Mouse (Mus musculus) Patski (cell line): ENCODE measurements around the gene Prune1. TPM values are rescaled to one million over a fixed set of nuclear protein-coding genes. Genes with fewer than 3 reads are reported as not detected.

Experiments
- ATAC-seq: fragments of 100-300 bp; one replicate; pipeline ENCODE4 v1.8.0; 2021
- CTCF ChIA-PET: fragments of 350-600 bp; sonication (Branson Sonifier 250); formaldehyde crosslinking; loops from one replicate; lab custom pipeline; 2022; ENCODE audit warnings: inconsistent platforms; lab: Charles Lee
- POLR2A ChIA-PET: fragments of 350-600 bp; sonication (Branson Sonifier 250); formaldehyde crosslinking; loops from one replicate; lab custom pipeline; 2022; ENCODE audit warnings: antibody characterized with exemption, inconsistent platforms; lab: Charles Lee
- DNase-seq: peaks from one replicate; pipeline ENCODE4 v3.0.0-alpha.2; 2011; ENCODE audit warnings: low read depth, low spot score
- H3K27me3 ChIP-seq: fragments of 371-371 bp; one replicate; pipeline ENCODE4 v1.5.1; 2021
- CTCF ChIP-seq: fragments of 100-300 bp; IDR thresholded peaks from one replicate; pipeline ENCODE4 v1.5.1; 2021
- in situ Hi-C: fragments of 300-500 bp; cut with MboI; formaldehyde crosslinking; loops from 3 replicates; pipeline ENCODE4 v1.11.1; 2018; ENCODE audit warnings: low pct_unique_long_range_greater_than_20kb, mixed read lengths
- polyA plus RNA-seq: library from polyadenylated mRNA; unstranded; gene quantifications from one replicate; pipeline ENCODE4 v1.2.3, GENCODE M21; 2021

Gene Prune1
- polyA plus RNA-seq, 1 experiment from 2014 or later: 42.2 TPM

DNA sequence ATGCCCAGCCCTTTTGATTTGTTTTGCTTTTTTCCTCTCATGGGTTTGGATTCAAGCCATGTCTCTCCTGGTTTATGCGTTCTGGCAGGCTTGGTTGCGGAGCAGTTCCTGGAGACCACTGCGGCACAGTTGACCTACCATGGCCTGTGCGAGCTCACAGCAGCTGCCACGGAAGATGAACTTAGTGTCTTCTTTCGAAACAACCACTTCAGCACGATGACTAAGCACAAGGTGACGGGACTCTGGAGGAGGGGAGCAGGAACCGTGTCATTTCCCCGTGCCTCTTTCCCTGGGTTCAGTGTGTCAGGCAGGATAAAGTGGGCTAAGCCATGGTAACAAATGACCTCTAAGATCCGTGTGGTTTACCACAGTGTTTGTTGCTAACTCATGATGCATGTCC lies 11.7 kb upstream of the Prune1 start:
- DNase-seq (peak; percentile 100), ATAC-seq (peak; percentile 89)
- ChIA-PET POLR2A (interaction anchor here (0.9 to 2.4 kb wide), 5 partner anchors 10 to 22 kb away, joined by 3 to 13 read pairs (median 5); partner anchors contain the start of genes Anxa9, Cers2 and Mindy1), CTCF (interaction anchor here (1.0 to 3.8 kb wide), 3 partner anchors 10 to 18 kb away, joined by 3 to 20 read pairs (median 3); no protein-coding TSS in a partner anchor)
- TF ChIP-seq CTCF: no peak
- no peaks in the 10 kb centered on the region for H3K27me3 ChIP-seq
- in situ Hi-C loops: no loop called here

GRCm38 (mm10) chr3:95292899-95293298 lies 11.0 kb upstream of the Prune1 start:
- in situ Hi-C loops: no loop called here
- ChIA-PET CTCF (interaction anchor here (1.0 to 3.8 kb wide), 2 partner anchors 9 to 19 kb away, joined by 3 to 20 read pairs; no protein-coding TSS in a partner anchor), POLR2A (interaction anchor here (0.7 to 1.6 kb wide), 4 partner anchors 9 to 23 kb away, joined by 3 to 5 read pairs (median 4); partner anchors contain the start of genes Cers2 and Mindy1)
- ATAC-seq: no peak
- no peak for TF ChIP-seq CTCF
- no peak for DNase-seq
- H3K27me3 ChIP-seq: no peaks in the 10 kb centered on the region

GRCm38 (mm10) chr3:95291041-95291440 lies 9.2 kb upstream of the Prune1 start:
- ATAC-seq: no peak
- POLR2A ChIA-PET: interaction anchor here (0.6 to 1.3 kb wide), 2 partner anchors 9 to 26 kb away, joined by 4 read pairs; partner anchors contain the start of gene Prune1
- CTCF ChIA-PET: interaction anchor here (1.9 kb wide), 1 partner anchor 20 kb away, joined by 5 read pairs; no protein-coding TSS in a partner anchor
- no peaks in the 10 kb centered on the region for H3K27me3 ChIP-seq
- no peak for TF ChIP-seq CTCF
- DNase-seq: no peak
- in situ Hi-C loops: no loop called here

GRCm38 (mm10) chr3:95290156-95290555 lies 8.3 kb upstream of the Prune1 start:
- CTCF ChIA-PET: interaction anchor here (1.9 kb wide), 1 partner anchor 21 kb away, joined by 5 read pairs; no protein-coding TSS in a partner anchor
- DNase-seq: no peak
- TF ChIP-seq CTCF: no peak
- H3K27me3 ChIP-seq: no peaks in the 10 kb centered on the region
- POLR2A ChIA-PET: interaction anchor here (1.3 kb wide), 1 partner anchor 8 kb away, joined by 4 read pairs; the partner anchor contains the start of gene Prune1
- in situ Hi-C loops: no loop called here
- no peak for ATAC-seq

DNA sequence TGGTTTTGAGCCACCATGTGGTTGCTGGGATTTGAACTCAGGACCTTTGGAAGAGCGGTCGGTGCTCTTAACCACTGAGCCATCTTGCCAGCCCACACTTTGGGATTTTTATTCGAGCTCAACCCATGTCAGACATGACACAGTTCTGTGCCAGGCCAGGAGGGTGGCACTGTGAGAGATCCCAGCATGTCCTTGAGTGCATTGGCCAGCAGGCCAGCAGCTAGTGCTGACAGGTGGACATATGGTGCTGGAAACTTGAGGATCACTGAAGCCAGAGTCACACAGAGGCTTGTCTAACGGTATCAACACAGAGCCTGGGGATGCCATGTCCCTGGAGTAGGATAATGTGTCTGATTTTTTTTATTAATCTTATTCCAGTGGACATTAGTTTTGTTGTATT lies 7.5 kb upstream of the Prune1 start:
- DNase-seq (no peak), ATAC-seq (no peak)
- ChIA-PET POLR2A (no interaction called here), CTCF (no interaction called here)
- H3K27me3 ChIP-seq: no peaks in the 10 kb centered on the region
- in situ Hi-C loops: no loop called here
- TF ChIP-seq CTCF: no peak

DNA sequence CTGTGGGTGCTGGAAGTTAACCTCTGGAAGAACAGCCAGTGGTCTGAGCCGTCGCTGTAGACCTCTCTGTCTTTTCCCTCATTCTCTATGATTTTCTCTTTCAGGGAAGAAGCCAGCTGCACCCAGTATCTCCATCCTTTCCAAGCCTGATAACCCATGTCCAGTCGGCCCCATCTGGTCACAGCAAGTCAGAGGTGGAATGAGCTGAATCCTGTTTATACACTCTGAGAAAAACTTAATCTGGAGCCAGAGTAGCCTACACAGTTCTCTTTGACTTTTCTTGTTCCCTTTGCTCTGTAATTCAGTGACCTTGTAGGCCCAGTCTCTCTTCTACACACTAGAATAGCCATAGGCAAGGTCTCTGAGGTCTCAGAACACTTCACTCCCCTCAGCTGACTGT lies 5.7 kb upstream of the Prune1 start:
- TF ChIP-seq CTCF: no peak
- POLR2A ChIA-PET: no interaction called here
- DNase-seq (no peak), ATAC-seq (no peak)
- CTCF ChIA-PET: no interaction called here
- H3K27me3 ChIP-seq: no peaks in the 10 kb centered on the region
- in situ Hi-C loops: no loop called here

DNA sequence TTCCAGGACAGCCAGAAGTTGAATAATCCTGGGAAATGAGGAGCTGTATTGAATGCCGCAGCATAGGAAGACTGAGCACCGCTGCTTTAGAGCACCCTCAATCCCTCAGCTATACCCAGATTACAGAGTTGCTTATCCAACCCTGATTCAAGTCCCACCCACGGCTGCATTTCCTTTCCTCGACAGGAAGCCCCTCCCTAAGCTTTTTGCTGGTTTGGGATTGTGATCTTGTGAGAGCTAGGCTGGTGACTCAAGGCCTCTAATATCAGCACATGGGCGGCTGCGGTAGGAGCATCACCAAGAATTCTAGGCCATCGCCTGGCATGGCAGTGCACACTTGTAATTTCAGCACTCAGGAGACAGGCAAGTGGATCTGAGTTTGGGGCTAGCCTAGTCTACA lies 4.6 kb upstream of the Prune1 start:
- ATAC-seq (no peak), DNase-seq (no peak)
- ChIA-PET POLR2A (no interaction called here), CTCF (interaction anchor here (0.8 to 0.9 kb wide), 2 partner anchors 21 to 31 kb away, joined by 3 read pairs; partner anchors contain the start of gene Anxa9)
- in situ Hi-C loops: no loop called here
- no peak for TF ChIP-seq CTCF
- H3K27me3 ChIP-seq: no peaks in the 10 kb centered on the region

GRCm38 (mm10) chr3:95286011-95286410 lies 4.1 kb upstream of the Prune1 start:
- ATAC-seq: no peak
- POLR2A ChIA-PET: no interaction called here
- in situ Hi-C loops: no loop called here
- no peaks in the 10 kb centered on the region for H3K27me3 ChIP-seq
- no peak for DNase-seq
- TF ChIP-seq CTCF: no peak
- CTCF ChIA-PET: interaction anchor here (0.8 to 1.6 kb wide), 3 partner anchors 21 to 32 kb away, joined by 3 to 4 read pairs (median 3); partner anchors contain the start of gene Anxa9

GRCm38 (mm10) chr3:95285390-95285789 lies 3.5 kb upstream of the Prune1 start:
- POLR2A ChIA-PET: interaction anchor here (0.6 kb wide), 1 partner anchor 629 kb away, joined by 3 read pairs; no protein-coding TSS in a partner anchor

DNA sequence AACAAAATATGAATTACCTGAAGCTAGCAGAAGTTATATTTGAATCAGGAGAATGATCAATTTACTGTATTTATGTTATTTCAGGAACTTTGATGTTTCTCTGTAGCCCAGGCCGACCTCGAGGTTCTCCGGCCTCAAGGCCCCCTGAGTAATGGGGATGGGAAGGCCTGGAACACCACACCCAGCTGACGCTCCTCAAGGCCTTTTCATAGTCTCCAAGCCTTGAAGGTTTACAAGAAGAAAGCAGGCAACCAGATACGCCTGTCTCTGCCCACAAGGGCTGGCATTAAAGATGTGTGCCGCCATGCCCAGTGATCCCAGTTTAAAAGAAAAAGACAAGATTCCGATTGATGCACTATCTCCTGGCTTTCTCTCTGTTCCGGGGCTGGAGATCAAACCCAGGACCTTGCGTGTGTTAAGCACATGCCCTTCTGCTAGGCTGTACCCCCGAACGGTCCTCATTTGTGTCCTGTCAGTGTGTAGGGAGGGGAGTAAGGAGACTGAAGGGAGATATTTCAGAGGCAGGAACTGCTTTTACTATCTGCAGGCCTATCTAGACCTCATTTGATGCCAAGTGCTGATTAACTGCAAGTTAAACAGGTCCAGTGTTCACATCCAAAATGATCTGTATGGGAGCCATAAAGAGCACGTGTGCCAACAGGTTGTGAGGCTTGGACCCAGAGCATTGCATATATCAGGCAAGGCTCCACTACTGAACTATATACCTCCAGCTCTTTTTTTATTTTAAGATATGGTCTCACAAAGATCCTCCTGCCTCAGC lies 2.8 kb upstream of the Prune1 start:
- POLR2A ChIA-PET: interaction anchor here (0.5 to 2.4 kb wide), 4 partner anchors 8 to 630 kb away, joined by 3 to 13 read pairs (median 4); no protein-coding TSS in a partner anchor
- ATAC-seq (no peak), DNase-seq (no peak)
- CTCF ChIA-PET: interaction anchor here (0.8 to 2.9 kb wide), 5 partner anchors 9 to 73 kb away, joined by 3 to 20 read pairs (median 3); no protein-coding TSS in a partner anchor
- in situ Hi-C loops: no loop called here
- TF ChIP-seq CTCF: no peak
- no peaks in the 10 kb centered on the region for H3K27me3 ChIP-seq

More at GRCm38 (mm10) chr3:95285390-95285789, 3.5 kb upstream of the Prune1 start:
- no peaks in the 10 kb centered on the region for H3K27me3 ChIP-seq
- TF ChIP-seq CTCF: no peak
- DNase-seq (no peak), ATAC-seq (no peak)
- in situ Hi-C loops: no loop called here
- CTCF ChIA-PET: interaction anchor here (0.8 to 1.6 kb wide), 2 partner anchors 26 to 32 kb away, joined by 3 to 4 read pairs; no protein-coding TSS in a partner anchor
